Mouse (Mus musculus) kidney, postnatal 14 days (tissue): Measurements from ENCODE around the gene Rgs2.

ENCODE experiments used
- DNase-seq: peaks from one replicate; pipeline ENCODE4 v3.0.0; 2022; ENCODE audit warnings: mixed read lengths

Rgs2 gene

DNA sequence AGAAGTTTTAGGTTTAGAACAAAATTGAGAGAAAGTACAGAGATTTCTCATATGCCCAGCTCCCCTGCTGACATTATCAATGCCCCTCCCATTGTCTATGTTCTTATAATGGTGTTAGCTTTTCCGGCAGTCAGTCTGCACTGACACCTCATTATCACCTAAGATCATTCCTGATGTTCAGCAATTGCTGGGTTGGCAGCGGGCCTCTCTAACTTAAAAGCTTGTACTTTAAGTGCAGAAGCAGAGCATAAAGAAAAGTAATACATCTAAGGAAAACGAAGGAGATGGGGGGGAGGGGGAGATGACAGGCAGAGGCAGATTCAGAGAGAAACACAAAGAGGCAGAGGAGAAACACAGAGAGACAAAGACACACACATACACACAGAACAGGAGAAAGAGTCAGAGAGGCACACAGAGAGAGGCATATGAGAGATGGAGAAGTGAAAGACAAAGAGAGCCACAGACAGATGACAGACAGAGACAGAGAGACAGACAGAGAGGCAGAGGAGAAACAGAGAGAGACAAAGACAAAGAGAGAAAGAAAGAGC, 21.1 kb downstream of the Rgs2 start:
- DNase-seq: no peak

DNA sequence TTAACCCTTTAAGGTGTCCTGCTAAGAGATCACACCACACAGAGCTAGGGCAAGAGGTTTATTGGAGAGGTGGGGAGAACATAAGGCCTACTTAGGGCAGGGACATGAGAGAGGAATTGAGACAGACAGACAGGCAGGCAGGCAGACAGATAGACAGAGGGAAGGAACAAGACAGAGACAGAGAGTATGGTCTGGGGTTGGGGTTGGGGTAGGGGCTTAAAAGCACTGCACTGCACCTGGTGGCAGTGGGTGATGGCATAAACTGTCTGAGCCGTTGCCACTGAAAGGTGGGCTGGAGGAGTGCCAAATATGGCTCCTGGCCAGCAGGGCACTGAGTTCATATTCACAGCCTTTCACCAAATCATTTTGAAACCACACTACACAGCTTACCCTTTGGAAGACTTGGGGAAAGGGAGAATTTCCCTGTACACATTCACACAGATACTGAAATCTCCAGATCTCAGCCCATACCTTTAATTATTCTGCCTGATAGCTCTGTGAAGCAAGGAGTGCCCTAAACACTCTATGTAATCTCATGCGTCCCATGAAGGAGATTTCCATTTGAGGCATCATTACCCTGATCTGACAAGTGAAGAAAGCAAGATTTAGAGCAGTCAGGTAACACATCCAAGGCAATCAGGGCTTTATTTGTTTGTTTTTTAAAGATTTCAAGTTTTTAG, 21.7 kb downstream of the Rgs2 start:
- DNase-seq: no peak

DNA sequence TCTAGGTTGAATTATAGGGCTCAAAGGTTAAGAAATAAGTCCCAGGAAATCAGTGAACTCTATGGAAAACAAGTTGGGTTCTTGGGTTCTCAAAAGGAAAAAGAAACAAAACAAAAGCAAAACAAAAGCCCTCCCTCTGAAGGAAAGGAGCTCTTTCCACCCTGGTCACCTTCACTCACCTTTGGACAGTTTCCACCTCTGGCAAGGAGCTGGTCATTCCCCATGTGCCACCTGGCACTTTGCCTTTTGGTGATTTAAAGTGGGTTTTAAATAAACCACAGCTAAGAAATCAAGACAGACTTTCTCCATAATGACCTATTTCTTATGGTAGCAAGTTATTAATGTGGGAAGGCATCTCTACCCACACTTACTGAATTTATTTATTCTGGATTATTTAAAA, 23.1 kb downstream of the Rgs2 start:
- peak; percentile 34 for DNase-seq

DNA sequence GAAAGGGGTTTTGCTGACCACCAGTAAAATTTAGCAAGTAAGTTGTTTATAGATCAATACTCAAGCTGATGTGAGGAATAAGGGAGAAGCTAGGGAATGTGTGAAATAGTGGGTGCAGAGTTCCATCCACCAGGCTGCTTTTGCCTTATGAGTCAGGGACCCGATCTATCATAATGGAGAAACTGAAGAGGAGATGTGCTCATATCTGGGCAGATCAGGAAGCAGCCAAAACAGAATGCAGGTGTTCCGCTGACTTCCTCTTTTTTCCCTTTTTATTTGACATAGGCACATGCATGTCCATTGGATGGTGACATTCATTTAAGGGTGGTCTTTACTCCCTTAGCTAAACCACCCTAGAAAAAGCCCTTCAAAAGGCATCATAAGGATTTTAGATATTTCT, 29.3 kb downstream of the Rgs2 start:
- no peak for DNase-seq

DNA sequence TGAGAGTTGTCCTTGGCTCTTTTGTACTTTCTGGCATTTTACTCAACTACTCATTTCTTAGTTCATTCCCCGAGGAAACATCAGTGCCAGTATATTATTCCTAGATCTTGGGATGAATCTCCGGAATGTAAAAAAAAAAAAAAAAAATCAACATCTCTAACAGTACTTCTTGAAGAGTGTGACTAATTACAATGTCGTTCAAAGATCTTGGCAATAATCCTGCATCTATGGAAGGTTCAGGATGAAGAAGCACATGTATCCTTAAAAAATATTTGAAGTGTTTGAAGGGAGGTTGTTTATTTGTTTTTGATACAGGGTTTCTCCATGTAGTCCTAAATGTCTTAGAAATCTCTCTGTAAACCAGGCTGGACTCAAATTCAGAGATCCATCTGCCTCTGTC, 41.7 kb downstream of the Rgs2 start:
- no peak for DNase-seq

DNA sequence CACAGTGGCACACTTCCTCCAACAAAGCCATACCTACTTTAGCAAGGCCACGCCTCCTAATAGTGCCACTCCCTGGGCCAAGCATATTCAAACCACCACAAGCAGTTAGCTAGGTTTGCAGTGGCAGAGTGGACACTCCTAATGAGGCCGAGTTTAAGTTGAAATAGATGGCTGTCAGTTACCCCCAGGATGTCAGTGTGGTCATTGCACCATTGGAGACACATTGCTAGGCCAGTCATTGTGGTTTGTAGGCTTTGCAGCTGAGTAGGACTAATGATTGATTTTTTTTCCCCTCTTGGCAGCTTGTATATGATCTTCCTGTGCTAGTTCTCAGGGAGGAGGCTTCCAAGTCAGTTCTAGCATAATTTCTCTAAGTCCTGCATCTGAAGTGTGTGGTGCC, 43.6 kb downstream of the Rgs2 start:
- DNase-seq: no peak

DNA sequence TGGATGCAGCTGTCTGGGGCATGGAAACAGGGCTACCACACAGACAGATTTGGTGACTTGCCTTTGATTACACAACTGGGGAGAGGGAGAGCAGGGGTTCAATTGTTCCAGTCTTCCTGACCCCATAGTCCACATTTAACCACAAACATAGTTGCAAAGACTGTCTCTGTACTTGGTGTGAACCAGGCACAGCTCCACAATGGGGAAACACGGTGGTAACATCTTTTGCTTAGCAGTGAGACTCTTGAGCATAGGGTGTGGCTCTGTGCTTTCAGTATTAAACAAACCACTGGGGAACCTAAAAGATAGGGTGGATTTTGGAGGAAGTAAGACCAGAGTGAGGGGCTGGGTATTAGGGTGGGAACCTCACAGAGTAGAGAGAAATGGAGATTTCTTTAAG, 47.9 kb downstream of the Rgs2 start:
- no peak for DNase-seq

DNA sequence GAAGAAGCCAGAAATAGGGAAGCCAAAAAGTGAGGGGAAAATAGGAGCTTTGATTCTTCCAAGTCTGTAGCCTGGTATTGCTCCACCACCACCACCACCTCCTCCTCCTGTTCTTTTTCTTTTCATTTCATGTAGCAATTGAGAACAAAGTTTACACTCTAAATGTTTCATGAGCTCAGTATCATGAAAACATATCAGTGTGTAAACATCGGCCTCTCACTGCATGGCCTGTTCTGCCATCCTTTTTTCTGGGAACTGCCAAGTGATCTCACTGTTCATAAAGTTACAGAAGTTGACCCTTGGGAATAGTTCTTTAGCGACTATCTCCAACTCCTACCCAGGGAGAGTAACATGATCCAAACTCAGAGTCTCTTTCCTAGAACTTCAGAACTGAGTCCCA, 51.1 kb downstream of the Rgs2 start:
- DNase-seq: no peak
